Mouse (Mus musculus) central nervous system, embryonic 11.5 days (tissue): ENCODE measurements around the gene Zfyve28. TPM values are rescaled to one million over a fixed set of nuclear protein-coding genes. Genes with fewer than 3 reads are reported as not detected.

Source experiments
- polyA plus RNA-seq: library from polyadenylated mRNA; depleted of rRNA; stranded (reverse); fragments of >200 nt; gene quantifications from 2 replicates; pipeline ENCODE4 v1.2.3, GENCODE M21; 2012; rRNA removed

Zfyve28 gene
- polyA plus RNA-seq: 2.2 and 2.8 TPM in 2 replicates

GRCm38 (mm10) chr5:34288154-34288716, at the start of gene Zfyve28, which contains the start of gene Cfap99:
Zfyve28 (minus strand) TSS chr5:34288449.
Cfap99 (plus strand) TSS chr5:34288600.

DNA sequence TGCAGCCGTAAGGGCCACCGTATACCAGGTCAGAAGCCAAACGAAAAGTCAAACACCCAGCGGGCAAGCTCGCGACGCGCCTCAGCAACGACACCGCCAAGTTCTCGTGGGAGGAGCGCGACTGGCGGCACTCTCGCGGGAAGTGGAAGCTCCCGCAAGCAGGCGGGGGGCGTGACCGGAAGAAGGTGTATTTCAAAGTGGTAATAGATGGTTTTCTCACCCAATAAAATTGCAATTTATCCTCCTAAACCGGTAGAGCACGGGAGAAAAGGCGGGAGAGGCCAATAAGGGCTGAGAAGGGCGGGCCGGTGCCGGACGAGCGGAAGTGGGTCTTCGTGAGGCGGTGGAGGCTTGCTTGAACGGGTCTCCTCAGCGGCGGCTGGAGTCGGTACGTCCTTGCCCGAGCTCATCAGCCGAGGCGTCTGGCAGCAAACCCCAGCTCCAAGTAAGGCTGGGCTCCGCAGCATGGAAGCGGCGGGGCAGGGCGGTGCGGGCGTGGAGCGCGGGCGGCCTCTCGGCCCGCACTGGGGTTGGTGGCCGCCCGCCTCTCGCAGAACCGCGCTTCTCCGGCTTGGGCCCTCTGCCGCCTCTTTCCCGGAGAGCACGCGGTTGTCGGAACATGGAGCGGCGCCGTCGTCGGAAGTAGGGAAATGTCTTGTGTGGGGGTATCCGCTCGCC, 48.0 kb upstream of the Zfyve28 start, which contains the start of gene Rnf4:
Rnf4 (plus strand) TSS at position 193 of the 678 bp plus-strand sequence.

DNA sequence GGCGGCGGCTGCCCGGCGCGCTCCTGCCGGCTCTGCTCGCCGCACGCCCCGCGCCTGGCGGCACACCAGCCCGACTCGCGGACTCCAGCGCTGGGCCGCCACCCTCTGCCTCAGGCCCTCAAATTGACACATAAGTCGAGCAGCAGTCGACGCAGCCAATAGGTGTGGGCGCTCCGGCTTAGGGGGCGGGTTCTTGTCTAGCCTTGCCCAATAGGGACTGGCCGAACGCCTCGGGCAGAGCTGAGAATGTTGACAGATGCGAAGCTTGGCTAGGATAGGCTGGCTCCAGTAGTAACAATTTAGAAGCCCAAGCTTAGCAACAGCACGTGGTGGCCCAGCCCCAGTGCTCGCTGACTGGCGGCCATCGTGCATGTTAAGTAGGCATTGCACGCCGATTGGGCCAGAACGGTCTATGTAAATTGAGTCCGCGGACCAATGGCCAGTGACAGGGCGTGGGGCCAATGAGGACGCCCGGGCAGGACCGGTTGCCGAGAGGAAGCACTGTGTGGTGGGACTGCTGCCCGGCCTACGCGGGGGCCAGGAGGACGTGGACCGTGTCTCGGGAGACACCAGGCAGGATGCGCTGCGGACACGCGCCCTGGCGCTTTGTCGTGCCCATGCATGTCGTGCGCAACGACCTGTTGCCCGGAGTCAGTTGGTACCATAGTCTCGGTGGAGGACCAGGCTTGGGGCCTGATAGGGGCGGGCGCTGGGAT, 100.5 kb downstream of the Zfyve28 start, which contains the start of gene Mxd4:
Mxd4 (minus strand) TSS at position 120 of the 716 bp plus-strand sequence.

DNA sequence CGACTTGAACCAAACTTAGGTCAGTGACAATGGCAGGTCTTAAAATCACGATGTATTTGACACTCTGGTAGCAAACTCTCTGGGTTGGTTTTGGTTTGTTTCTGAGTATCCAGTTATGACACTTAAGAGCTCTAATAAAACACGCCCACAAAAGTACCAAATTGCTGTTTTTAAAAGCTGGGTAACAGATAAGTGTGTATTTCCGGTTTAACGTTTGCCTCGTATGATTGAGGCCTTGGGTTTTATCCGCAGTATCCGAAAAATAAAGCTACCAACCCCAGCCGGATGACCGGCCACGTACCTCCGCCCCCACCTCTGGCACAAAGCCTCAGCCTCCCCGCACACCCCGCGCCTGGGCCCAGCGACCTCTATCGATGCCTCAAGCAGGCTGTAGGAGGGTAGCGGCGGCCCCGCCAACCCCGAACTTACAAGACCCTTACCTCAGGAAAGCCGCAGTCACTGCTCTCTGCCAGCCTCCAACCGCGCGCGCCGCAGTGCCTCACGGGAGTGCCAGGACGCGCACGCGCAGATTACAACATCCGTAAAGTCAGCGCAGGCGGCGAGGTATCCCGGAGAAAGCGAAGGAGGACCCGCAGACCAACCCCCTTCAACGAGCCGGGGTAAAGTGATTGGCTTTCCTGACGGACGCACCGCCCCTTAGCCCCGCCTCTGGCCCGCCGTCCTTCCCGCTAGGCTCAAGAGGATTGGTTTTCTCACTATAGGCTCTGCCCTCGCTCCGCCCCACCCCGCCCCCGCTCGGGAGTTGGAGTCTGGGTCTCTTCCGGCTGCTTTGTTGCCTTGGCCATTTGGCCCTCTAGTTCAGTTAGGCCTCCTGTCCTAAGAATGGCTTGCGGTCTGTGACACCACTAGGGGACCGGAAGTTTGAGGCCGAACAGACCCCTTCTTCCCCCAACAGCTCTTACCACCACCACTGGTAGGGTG, 119.0 kb downstream of the Zfyve28 start, which contains the start of the genes Poln and Haus3:
Poln (minus strand) TSS at position 499 of the 942 bp plus-strand sequence.
Haus3 (minus strand) TSS at position 578 of the 942 bp plus-strand sequence.

Other genes starting within 250 kb of the Zfyve28 start
- 0.59 and 1.2 TPM in 2 replicates for gene Poln, start 119.0 kb downstream of the Zfyve28 start, polyA plus RNA-seq
- gene Haus3, start 118.9 kb downstream of the Zfyve28 start, polyA plus RNA-seq: 26.0 and 30.2 TPM in 2 replicates
- gene Mxd4, start 100.7 kb downstream of the Zfyve28 start, polyA plus RNA-seq: 49.1 and 65.9 TPM in 2 replicates
- 0.02 and 0.05 TPM in 2 replicates for gene Cfap99, start 151 bp upstream of the Zfyve28 start, polyA plus RNA-seq
- 159 and 252 TPM in 2 replicates for gene Rnf4, start 47.8 kb upstream of the Zfyve28 start, polyA plus RNA-seq
- 36.4 and 50.5 TPM in 2 replicates for gene Fam193a, start 81.5 kb upstream of the Zfyve28 start, polyA plus RNA-seq
- 7.8 and 10.3 TPM in 2 replicates for gene Tnip2, start 225.5 kb upstream of the Zfyve28 start, polyA plus RNA-seq
- 17.2 and 19.8 TPM in 2 replicates for gene Sh3bp2, start 237.4 kb upstream of the Zfyve28 start, polyA plus RNA-seq